Mouse (Mus musculus) CH12.LX (cell line): Measurements from ENCODE around the gene Prss22. TPM values are rescaled to one million over a fixed set of nuclear protein-coding genes. Genes with fewer than 3 reads are reported as not detected.

Source experiments
- DNase-seq: peaks from one replicate; pipeline ENCODE4 v3.0.0-alpha.2; 2013; ENCODE audit errors: extremely low read depth
- H3K27ac ChIP-seq: 2 replicates; pipeline ENCODE4 v1.5.1; 2012; ENCODE audit warnings: low read depth, mild to moderate bottlenecking, control low read depth, moderate library complexity; ENCODE audit not compliant: insufficient read depth
- H3K27me3 ChIP-seq: replicated peaks from 2 replicates; pipeline ENCODE3; 2012; ENCODE audit warnings: inconsistent platforms
- H3K36me3 ChIP-seq, 2 experiments: replicated peaks in 1 of 2; 2 replicates each; pipeline versions ENCODE3 to v1.6.1; 2012; ENCODE audit warnings: inconsistent platforms in 1 of 2, low read length in 1 of 2, mild to moderate bottlenecking in 1 of 2, mixed read lengths in 1 of 2, moderate library complexity in 1 of 2; ENCODE audit not compliant: control insufficient read depth in 1 of 2, insufficient read depth in 1 of 2
- H3K4me1 ChIP-seq, 2 experiments: 2 replicates each; pipeline ENCODE4 v1.6.1; 2012; ENCODE audit warnings: inconsistent platforms in 1 of 2, moderate library complexity in 1 of 2; ENCODE audit not compliant: insufficient read depth in 2 of 2, control insufficient read depth in 1 of 2
- H3K4me2 ChIP-seq: 2 replicates; pipeline ENCODE4 v1.6.1; 2012; ENCODE audit warnings: low read depth, mild to moderate bottlenecking, control low read depth; ENCODE audit not compliant: poor library complexity, insufficient read depth, severe bottlenecking
- H3K4me3 ChIP-seq, 3 experiments: fragments of 150-350 bp in 1 of 3; sonication (generic) in 1 of 3; replicated peaks in 1 of 3; 2 replicates each; pipeline versions ENCODE3 to v1.5.1; 2011 to 2012; ENCODE audit warnings: low read depth in 2 of 3, low read length in 2 of 3, mild to moderate bottlenecking in 2 of 3, moderate library complexity in 2 of 3, control low read depth in 1 of 3, improper control_type of control experiment in 1 of 3, inconsistent platforms in 1 of 3, mixed read lengths in 1 of 3; ENCODE audit not compliant: poor library complexity in 1 of 3
- H3K79me2 ChIP-seq: replicated peaks from 2 replicates; pipeline ENCODE4 v1.6.1; 2012; ENCODE audit warnings: mild to moderate bottlenecking, moderate library complexity; ENCODE audit not compliant: control insufficient read depth, poor library complexity, insufficient read depth, severe bottlenecking; ENCODE audit errors: extremely low read depth
- H3K9ac ChIP-seq: 2 replicates; pipeline ENCODE4 v1.6.1; 2012; ENCODE audit warnings: low read depth, mild to moderate bottlenecking, control low read depth, moderate library complexity; ENCODE audit not compliant: insufficient read depth
- H3K9me3 ChIP-seq: replicated peaks from 2 replicates; pipeline ENCODE3; 2012; ENCODE audit warnings: low read length, inconsistent platforms, mixed read lengths
- CHD1 ChIP-seq: IDR thresholded peaks from 2 replicates; pipeline ENCODE4 v1.6.1; 2012; ENCODE audit warnings: low read depth, low read length, improper control_type of control experiment, inconsistent platforms
- CTCF ChIP-seq, 2 experiments: IDR thresholded peaks in 1 of 2; conservative IDR thresholded peaks in 1 of 2; 2 replicates each; pipeline ENCODE4 v1.5.1; 2011 to 2012; ENCODE audit warnings: low read depth in 2 of 2, low read length in 2 of 2, improper control_type of control experiment in 1 of 2, inconsistent platforms in 1 of 2, mild to moderate bottlenecking in 1 of 2, moderate library complexity in 1 of 2
- E2F4 ChIP-seq: IDR thresholded peaks from 2 replicates; pipeline ENCODE4 v1.6.1; 2011; ENCODE audit warnings: low read depth, low read length, improper control_type of control experiment; ENCODE audit not compliant: insufficient replicate concordance
- ELF1 ChIP-seq: IDR thresholded peaks from 2 replicates; pipeline ENCODE4 v1.6.1; 2014; ENCODE audit warnings: low read depth, mild to moderate bottlenecking, inconsistent platforms, low read length, improper control_type of control experiment
- EP300 ChIP-seq: IDR thresholded peaks from 2 replicates; pipeline ENCODE4 v1.6.1; 2011; ENCODE audit warnings: low read length, improper control_type of control experiment
- ETS1 ChIP-seq: conservative IDR thresholded peaks from 2 replicates; pipeline ENCODE4 v1.6.1; 2012; ENCODE audit warnings: low read depth, mild to moderate bottlenecking, inconsistent platforms, low read length, improper control_type of control experiment, moderate library complexity
- GABPA ChIP-seq: IDR thresholded peaks from 2 replicates; pipeline ENCODE4 v1.6.1; 2012; ENCODE audit warnings: low read depth, low read length, improper control_type of control experiment, inconsistent platforms; ENCODE audit not compliant: insufficient replicate concordance
- HCFC1 ChIP-seq: IDR thresholded peaks from 2 replicates; pipeline ENCODE4 v1.6.1; 2012; ENCODE audit warnings: low read depth, mild to moderate bottlenecking, inconsistent platforms, low read length, improper control_type of control experiment
- JUND ChIP-seq: conservative IDR thresholded peaks from 2 replicates; pipeline ENCODE4 v1.6.1; 2011; ENCODE audit warnings: low read depth, low read length, improper control_type of control experiment
- NELFE ChIP-seq: IDR thresholded peaks from 2 replicates; pipeline ENCODE4 v1.6.1; 2011; ENCODE audit warnings: low read depth, low read length, improper control_type of control experiment
- POLR2A ChIP-seq: IDR thresholded peaks from 2 replicates; pipeline ENCODE4 v1.6.1; 2011; ENCODE audit warnings: low read depth, mild to moderate bottlenecking, improper control_type of control experiment, low read length
- POLR2AphosphoS2 ChIP-seq: IDR thresholded peaks from 2 replicates; pipeline ENCODE4 v1.6.1; 2011; ENCODE audit warnings: low read depth, low read length, improper control_type of control experiment
- RAD21 ChIP-seq: IDR thresholded peaks from 2 replicates; pipeline ENCODE4 v1.6.1; 2011; ENCODE audit warnings: low read depth, mild to moderate bottlenecking, low read length, improper control_type of control experiment, moderate library complexity
- RCOR1 ChIP-seq: conservative IDR thresholded peaks from 2 replicates; pipeline ENCODE4 v1.6.1; 2012; ENCODE audit warnings: low read depth, mild to moderate bottlenecking, inconsistent platforms, low read length, improper control_type of control experiment
- SIN3A ChIP-seq: IDR thresholded peaks from 2 replicates; pipeline ENCODE4 v1.6.1; 2012; ENCODE audit warnings: low read length, improper control_type of control experiment, inconsistent platforms
- SMC3 ChIP-seq: IDR thresholded peaks from 2 replicates; pipeline ENCODE4 v1.6.1; 2011; ENCODE audit warnings: low read depth, low read length, improper control_type of control experiment
- TCF12 ChIP-seq: IDR thresholded peaks from 2 replicates; pipeline ENCODE4 v1.6.1; 2014; ENCODE audit warnings: low read depth, mild to moderate bottlenecking, inconsistent platforms, low read length, improper control_type of control experiment
- UBTF ChIP-seq: IDR thresholded peaks from 2 replicates; pipeline ENCODE4 v1.6.1; 2012; ENCODE audit warnings: low read depth, mild to moderate bottlenecking, inconsistent platforms, low read length, improper control_type of control experiment, moderate library complexity
- ZMIZ1 ChIP-seq: IDR thresholded peaks from 2 replicates; pipeline ENCODE4 v1.6.1; 2012; ENCODE audit warnings: low read depth, mild to moderate bottlenecking, inconsistent platforms, low read length, improper control_type of control experiment
- dilution Hi-C: fragments of 300-500 bp; cut with MboI; formaldehyde crosslinking; loops from 2 replicates; pipeline ENCODE4 v1.14.3; 2020; ENCODE audit warnings: low sequenced_read_pairs; ENCODE audit not compliant: extremely low pct_unique_long_range_greater_than_20kb, extremely low pct_ligation_motif_present
- in situ Hi-C: fragments of 300-500 bp; cut with MboI; formaldehyde crosslinking; loops from 3 replicates; pipeline ENCODE4 v1.14.3; 2019; ENCODE audit warnings: low sequenced_read_pairs, low pct_ligation_motif_present, low pct_unique_long_range_greater_than_20kb, mixed read lengths
- polyA plus RNA-seq: library from polyadenylated mRNA; unstranded; fragments of >175 nt; gene quantifications from 2 replicates; pipeline ENCODE4 v1.2.1, GENCODE M21; 2012; ENCODE audit warnings: low read depth; ENCODE audit not compliant: insufficient read length
- total RNA-seq, 2 experiments: library from RNA; depleted of rRNA; stranded (reverse); fragments of 300-350 nt in 1 of 2; fragments of >200 nt in 1 of 2; gene quantifications; 2 replicates each; pipeline ENCODE4 v1.2.3; 2012 to 2014

Gene Prss22
- total and polyA plus RNA-seq, 3 experiments, result not detected

DNA sequence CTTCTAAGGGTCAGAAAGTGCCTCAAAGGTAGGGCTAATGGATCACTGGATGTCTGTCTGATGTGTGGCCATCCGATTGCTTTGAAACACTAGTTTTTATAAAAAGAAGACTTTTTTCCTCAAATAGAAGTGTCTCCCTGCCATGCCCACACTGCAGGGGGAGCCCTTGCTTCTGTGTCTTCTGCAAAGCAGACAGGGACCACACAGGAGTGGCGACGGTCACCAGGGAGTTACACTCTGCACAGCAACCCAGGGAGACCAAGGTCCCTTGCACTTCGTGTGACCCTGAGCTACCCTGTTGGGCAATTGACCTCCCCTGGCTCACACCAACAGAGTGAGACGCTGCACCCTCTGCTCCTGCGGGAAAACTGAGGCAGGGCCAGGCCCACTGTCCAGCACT is 39.1 kb upstream of the Prss22 start:
- in situ Hi-C loops, result no loop called here
- H3K4me2 ChIP-seq, result no peak overlapping the region
- no peak overlapping the region for H3K27ac ChIP-seq
- H3K4me1 ChIP-seq, result no peaks in the 10 kb centered on the region; a peak in 1 of 4 replicates
- H3K9ac ChIP-seq, result no peak overlapping the region
- DNase-seq, result peak; percentile 17
- H3K27me3 ChIP-seq, result peaks cover 18% of the 10 kb centered on the region
- TF ChIP-seq GABPA, result no peak
- TF ChIP-seq UBTF, result no peak
- peak; percentile 32 for TF ChIP-seq RAD21
- TF ChIP-seq CHD1, result no peak
- TF ChIP-seq EP300, result no peak
- no peak for TF ChIP-seq POLR2A
- TF ChIP-seq TCF12, result no peak
- no peak for TF ChIP-seq RCOR1
- TF ChIP-seq ELF1, result no peak
- TF ChIP-seq CTCF (conservative IDR thresholded peaks at IDR 0.05 in 1 of 2, IDR thresholded peaks at IDR 0.05 in 1 of 2; ENCODE audit: low read depth in 2 of 2, low read length in 2 of 2), result peak in 1 of 2 experiments; percentile 48; a peak in 2 of 4 replicates
- peak; percentile 12; the same call in 1 of the 2 replicates for TF ChIP-seq SMC3
- TF ChIP-seq E2F4, result no peak
- dilution Hi-C loops, result no loop called here
- H3K36me3 ChIP-seq, result no peaks in the 10 kb centered on the region
- no peak overlapping the region for H3K4me3 ChIP-seq
- no peaks in the 10 kb centered on the region for H3K79me2 ChIP-seq
- peaks cover 5% of the 10 kb centered on the region for H3K9me3 ChIP-seq

- Histone ChIP-seq H3K4me1 (no peaks in the 10 kb centered on the region; a peak in 1 of 4 replicates), H3K27ac (no peak overlapping the region), H3K27me3 (peaks cover 19% of the 10 kb centered on the region), H3K36me3 (no peaks in the 10 kb centered on the region), H3K79me2 (no peaks in the 10 kb centered on the region), H3K9ac (no peak overlapping the region), H3K9me3 (peaks cover 2% of the 10 kb centered on the region), H3K4me3 (no peak overlapping the region), H3K4me2 (no peak overlapping the region)
- in situ Hi-C loops (no loop called here), dilution Hi-C loops (no loop called here)
- TF ChIP-seq SIN3A (no peak), POLR2AphosphoS2 (no peak), ELF1 (no peak), SMC3 (no peak), JUND (no peak), HCFC1 (no peak), ETS1 (no peak), E2F4 (no peak), NELFE (no peak), POLR2A (no peak), ZMIZ1 (no peak)
- DNase-seq, result no peak
Measured at GRCm38 (mm10) chr17:24035087-24035486, 37.2 kb upstream of the Prss22 start.
